Mouse (Mus musculus) intestine, embryonic 16.5 days (tissue): ENCODE results near the gene Tango6. TPM values are rescaled to one million over a fixed set of nuclear protein-coding genes. Genes with fewer than 3 reads are reported as not detected.

ENCODE experiments used
- ATAC-seq: fragments of 200-750 bp; cut with Nextera tagmentation; 2 replicates; pipeline ENCODE4 v1.8.0; 2017; ENCODE audit warnings: moderate TSS enrichment, moderate library complexity
- H3K27ac ChIP-seq: fragments of 300-500 bp; sonication (generic); 2 replicates; pipeline ENCODE4 v1.5.1; 2014; ENCODE audit warnings: mild to moderate bottlenecking, low read length
- H3K27me3 ChIP-seq: fragments of 300-500 bp; sonication (generic); replicated peaks from 2 replicates; pipeline ENCODE4 v1.6.1; 2014; ENCODE audit warnings: low read length, control low read depth, mixed read lengths; ENCODE audit not compliant: control insufficient read depth, insufficient read depth
- H3K36me3 ChIP-seq: fragments of 300-500 bp; sonication (generic); 2 replicates; pipeline ENCODE4 v1.6.1; 2014; ENCODE audit warnings: low read length, control low read depth; ENCODE audit not compliant: control insufficient read depth, insufficient read depth
- H3K4me1 ChIP-seq: fragments of 300-500 bp; sonication (generic); 2 replicates; pipeline ENCODE4 v1.6.1; 2014; ENCODE audit warnings: low read length, control low read depth, mixed read lengths; ENCODE audit not compliant: control insufficient read depth, insufficient read depth
- H3K4me2 ChIP-seq: fragments of 300-500 bp; sonication (generic); 2 replicates; pipeline ENCODE4 v1.6.1; 2014; ENCODE audit warnings: low read depth, low read length, control low read depth
- H3K4me3 ChIP-seq: fragments of 300-500 bp; sonication (generic); 2 replicates; pipeline ENCODE4 v1.5.1; 2014; ENCODE audit warnings: mild to moderate bottlenecking, low read length
- H3K9ac ChIP-seq: fragments of 300-500 bp; sonication (generic); 2 replicates; pipeline ENCODE4 v1.6.1; 2014; ENCODE audit warnings: low read depth, low read length
- H3K9me3 ChIP-seq: fragments of 300-500 bp; sonication (generic); 2 replicates; pipeline ENCODE4 v1.6.1; 2016; ENCODE audit warnings: low read length, control low read depth; ENCODE audit not compliant: control insufficient read depth
- WGBS: fragments of 180-500 bp; shearing (Covaris S2); extraction: QIAGEN DNeasy Blood & Tissue Kit; methylation state at CpG from one replicate; pipeline ENCODE4 v1.1.7; 2014; 5-methylcytosine and 5-hydroxymethylcytosine counted together
- polyA plus RNA-seq: library from polyadenylated mRNA; unstranded; fragments of >200 nt; fragmentation: Nextera tagmentation; extraction: Ambion mirVana; gene quantifications from 2 replicates; pipeline ENCODE4 v1.2.1, GENCODE M21; 2015

Tango6 gene
- polyA plus RNA-seq, 1 experiment from 2014 or later = 7.4 TPM

DNA sequence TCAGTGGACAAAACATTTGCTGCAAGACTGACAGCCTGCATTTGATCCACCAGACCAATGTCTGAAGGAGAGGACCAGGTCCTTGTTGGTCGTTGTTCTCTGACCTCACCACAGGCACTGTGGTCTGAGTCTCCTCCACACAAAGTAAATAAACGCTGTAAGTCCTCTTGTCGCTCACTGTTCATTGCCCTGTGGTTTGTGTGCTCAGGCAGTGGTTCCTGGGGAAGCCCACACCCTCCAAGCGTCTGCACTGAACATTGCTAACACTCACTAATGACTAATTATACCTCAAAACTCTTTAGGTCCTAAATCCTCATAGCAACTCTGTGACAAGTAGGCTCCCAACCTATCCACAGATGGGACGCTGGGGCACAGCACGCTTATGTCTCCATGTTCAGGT, 153.7 kb downstream of the Tango6 start:
- Histone ChIP-seq H3K4me3 (no peak overlapping the region), H3K36me3 (no peaks in the 10 kb centered on the region), H3K9ac (no peak overlapping the region), H3K4me1 (peaks cover 10% of the 10 kb centered on the region; the same call in 1 of the 2 replicates), H3K27ac (no peak overlapping the region), H3K27me3 (no peaks in the 10 kb centered on the region), H3K4me2 (no peak overlapping the region), H3K9me3 (no peaks in the 10 kb centered on the region)
- 52% methylated on average over 6 of the region's 6 CpGs for WGBS
- ATAC-seq = no peak

DNA sequence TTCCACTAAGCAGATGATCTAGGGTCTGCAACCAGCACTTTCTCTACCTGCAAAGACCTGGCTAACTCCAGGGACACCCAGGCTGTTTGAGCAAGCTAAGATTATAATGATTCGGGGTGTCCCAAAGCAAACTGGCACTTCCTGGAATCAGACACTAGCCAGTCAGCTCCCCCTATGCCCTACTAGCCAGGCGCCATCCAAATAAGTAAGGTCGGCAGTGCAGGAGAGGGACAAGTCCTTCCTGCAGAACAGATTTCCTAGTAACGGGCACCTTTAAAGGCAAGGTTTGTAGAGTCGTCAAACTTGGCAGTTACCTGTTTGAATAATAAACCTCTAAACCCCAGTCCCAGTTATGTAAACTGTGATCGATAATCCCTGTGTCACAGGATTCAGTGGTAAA, 155.9 kb downstream of the Tango6 start:
- 44% methylated on average over 6 of the region's 6 CpGs for WGBS
- H3K4me2 ChIP-seq = no peak overlapping the region
- ATAC-seq = no peak

DNA sequence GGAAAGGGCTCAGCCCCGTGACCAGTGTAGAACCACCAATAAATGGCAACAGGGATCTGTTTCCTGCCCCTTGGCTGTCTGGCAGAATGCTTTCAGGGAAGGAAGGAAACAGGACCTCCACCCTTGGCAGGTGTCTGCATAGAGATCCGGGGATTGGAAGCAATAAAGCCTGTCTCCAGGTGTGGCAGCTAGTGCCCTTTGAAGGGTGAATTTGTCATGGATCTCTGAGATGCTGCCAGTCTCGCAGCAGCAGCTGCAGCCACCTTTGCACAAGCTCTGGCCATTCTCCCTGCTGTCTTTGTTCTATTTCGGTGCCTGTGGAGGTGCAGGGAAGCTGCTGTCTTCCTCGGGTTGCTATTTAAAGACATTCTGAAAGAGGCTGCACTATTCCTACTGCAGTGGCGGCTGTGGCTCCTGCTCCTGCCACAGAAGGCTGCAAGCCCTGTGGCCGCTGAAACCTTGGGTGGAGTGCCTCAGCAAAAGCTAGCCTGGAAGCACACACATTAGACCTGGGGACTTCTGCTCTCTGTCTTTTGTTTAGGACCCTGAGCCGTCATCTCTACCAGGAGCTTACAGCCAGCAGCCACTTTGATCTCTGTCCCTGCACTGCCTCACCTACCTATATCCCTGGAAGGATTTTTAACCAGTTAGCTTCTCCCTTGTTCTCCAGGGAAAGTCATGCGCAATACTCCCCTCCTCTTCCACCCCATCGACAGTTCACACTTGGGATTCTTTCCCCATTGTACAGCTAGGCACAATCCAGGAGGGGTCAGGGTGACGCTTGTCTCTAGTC, 156.5 kb downstream of the Tango6 start:
- ATAC-seq = peak; percentile 63
- Histone ChIP-seq H3K4me3 (no peak overlapping the region), H3K4me1 (peaks cover 10% of the 10 kb centered on the region; the same call in 1 of the 2 replicates), H3K9me3 (no peaks in the 10 kb centered on the region), H3K27ac (no peak overlapping the region), H3K9ac (0 out of 2 replicates have a peak overlapping the region, but pooled peaks have one; percentile 35), H3K4me2 (no peak overlapping the region), H3K27me3 (no peaks in the 10 kb centered on the region), H3K36me3 (no peaks in the 10 kb centered on the region)
- WGBS = 42% methylated on average over 11 of the region's 11 CpGs

More for the DNA sequence above, 155.9 kb downstream of the Tango6 start:
- Histone ChIP-seq H3K9ac (no peak overlapping the region), H3K27ac (no peak overlapping the region), H3K4me3 (no peak overlapping the region), H3K4me1 (peaks cover 10% of the 10 kb centered on the region; the same call in 1 of the 2 replicates), H3K36me3 (no peaks in the 10 kb centered on the region), H3K9me3 (no peaks in the 10 kb centered on the region), H3K27me3 (no peaks in the 10 kb centered on the region)

DNA sequence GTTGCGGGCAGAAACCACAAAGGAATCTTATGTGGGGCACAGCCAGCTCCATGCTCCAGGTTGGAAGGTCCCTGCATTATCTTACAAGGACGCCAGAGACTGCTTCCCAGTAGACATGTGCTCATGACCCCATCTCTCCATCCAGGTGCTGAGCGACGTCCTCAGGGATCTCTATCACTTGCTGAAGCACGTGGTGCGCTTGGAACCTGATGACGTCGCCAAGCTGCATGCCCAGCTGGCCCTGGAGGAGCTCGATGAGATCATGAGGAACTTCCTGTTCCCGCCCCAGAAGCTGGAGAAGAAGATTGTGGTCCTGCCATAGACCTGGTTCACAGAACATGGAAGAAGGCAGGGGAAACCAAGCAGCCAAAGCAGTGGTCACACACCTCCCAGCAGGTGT, 167.2 kb downstream of the Tango6 start:
- no peak overlapping the region for H3K4me2 ChIP-seq
- H3K4me3 ChIP-seq = no peak overlapping the region
- 85% methylated on average over 10 of the region's 10 CpGs for WGBS
- ATAC-seq = no peak
- H3K36me3 ChIP-seq = no peaks in the 10 kb centered on the region
- H3K27me3 ChIP-seq = no peaks in the 10 kb centered on the region
- H3K9me3 ChIP-seq = no peaks in the 10 kb centered on the region
- H3K9ac ChIP-seq = no peak overlapping the region
- no peak overlapping the region for H3K27ac ChIP-seq
- H3K4me1 ChIP-seq = no peaks in the 10 kb centered on the region

DNA sequence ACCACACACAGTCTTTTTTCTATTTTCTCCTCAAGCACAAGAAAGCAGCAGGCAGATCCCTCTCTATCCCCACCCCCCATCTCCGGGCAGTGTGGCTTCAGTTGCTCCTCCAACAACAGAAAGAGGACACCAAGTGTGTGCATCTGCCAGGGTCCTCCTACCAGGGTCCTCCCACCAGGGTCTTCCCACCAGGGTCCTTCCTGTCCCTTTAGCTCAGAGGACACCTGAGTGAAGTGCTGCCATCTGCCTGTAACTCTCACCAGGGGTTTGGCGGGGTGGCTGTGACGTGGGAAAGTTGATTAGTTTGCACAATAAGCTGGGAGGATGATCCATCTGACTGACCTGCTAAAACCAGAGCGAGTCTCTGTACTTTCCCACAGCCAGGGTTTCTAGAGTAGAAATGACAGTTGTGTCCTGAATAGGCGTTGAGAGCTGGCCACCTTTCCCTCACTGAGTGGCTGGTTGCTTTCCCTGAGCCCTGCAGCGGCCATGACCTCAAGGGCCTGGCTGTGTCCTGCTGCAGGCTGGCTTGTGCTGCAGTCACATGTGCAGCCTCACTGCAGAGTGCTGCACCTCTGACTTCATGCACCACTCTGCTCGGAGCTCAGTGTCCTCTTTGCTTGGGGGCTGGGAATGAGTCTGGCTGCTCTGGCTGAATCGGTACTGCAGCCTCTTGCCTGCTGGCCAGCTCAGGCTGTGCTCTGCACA, 171.8 kb downstream of the Tango6 start:
- H3K9ac ChIP-seq = no peak overlapping the region
- H3K27me3 ChIP-seq = no peaks in the 10 kb centered on the region
- H3K9me3 ChIP-seq = no peaks in the 10 kb centered on the region
- 43% methylated on average over 8 of the region's 8 CpGs for WGBS
- no peak overlapping the region for H3K4me2 ChIP-seq
- no peak overlapping the region for H3K4me3 ChIP-seq
- no peak for ATAC-seq
- no peaks in the 10 kb centered on the region for H3K36me3 ChIP-seq
- no peaks in the 10 kb centered on the region for H3K4me1 ChIP-seq
- no peak overlapping the region for H3K27ac ChIP-seq

DNA sequence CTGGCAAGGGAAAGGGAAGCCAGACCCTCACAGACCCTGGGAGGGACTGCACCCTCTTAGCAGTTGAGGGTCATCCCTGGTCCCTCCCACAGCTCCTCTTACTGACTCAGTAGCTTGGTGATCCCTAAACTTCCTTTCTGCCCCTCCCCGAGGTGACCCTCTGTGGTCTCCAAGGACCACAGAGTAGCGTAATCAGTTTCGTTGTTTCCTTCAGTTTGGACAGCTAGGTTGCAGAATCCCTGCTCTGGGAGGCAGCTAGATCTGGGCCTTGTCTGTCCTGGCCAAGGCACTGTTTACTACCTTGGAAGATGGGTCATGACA, 172.3 kb downstream of the Tango6 start:
- Histone ChIP-seq H3K27ac (no peak overlapping the region), H3K4me3 (no peak overlapping the region), H3K36me3 (no peaks in the 10 kb centered on the region), H3K9ac (no peak overlapping the region), H3K4me1 (no peaks in the 10 kb centered on the region), H3K27me3 (no peaks in the 10 kb centered on the region), H3K4me2 (no peak overlapping the region), H3K9me3 (no peaks in the 10 kb centered on the region)
- no peak for ATAC-seq
- 57% methylated on average over 3 of the region's 3 CpGs for WGBS

DNA sequence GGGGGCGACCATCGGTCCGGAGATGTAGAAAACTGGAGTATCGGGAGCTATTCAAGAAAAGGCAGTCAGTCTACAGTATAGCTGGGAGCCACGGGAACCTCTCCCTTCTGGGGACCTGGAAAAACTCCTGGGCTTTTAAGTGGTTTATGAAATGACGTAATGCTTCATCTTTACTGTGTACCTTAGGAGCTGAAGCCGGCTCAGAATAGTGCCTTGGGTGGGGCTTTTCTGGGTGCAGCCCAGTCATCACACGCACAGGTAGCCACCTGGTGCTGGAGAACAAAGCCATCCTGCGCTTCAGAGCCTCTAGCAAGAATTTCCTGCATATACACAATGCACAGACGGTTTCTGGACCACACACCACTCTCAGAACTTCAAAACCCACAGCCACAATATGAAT, 180.0 kb downstream of the Tango6 start:
- no peak overlapping the region for H3K4me3 ChIP-seq
- H3K27me3 ChIP-seq = no peaks in the 10 kb centered on the region
- no peaks in the 10 kb centered on the region for H3K36me3 ChIP-seq
- no peaks in the 10 kb centered on the region for H3K9me3 ChIP-seq
- no peaks in the 10 kb centered on the region for H3K4me1 ChIP-seq
- H3K9ac ChIP-seq = no peak overlapping the region
- H3K27ac ChIP-seq = no peak overlapping the region
- ATAC-seq = peak; percentile 55
- 71% methylated on average over 10 of the region's 10 CpGs for WGBS
- H3K4me2 ChIP-seq = no peak overlapping the region

DNA sequence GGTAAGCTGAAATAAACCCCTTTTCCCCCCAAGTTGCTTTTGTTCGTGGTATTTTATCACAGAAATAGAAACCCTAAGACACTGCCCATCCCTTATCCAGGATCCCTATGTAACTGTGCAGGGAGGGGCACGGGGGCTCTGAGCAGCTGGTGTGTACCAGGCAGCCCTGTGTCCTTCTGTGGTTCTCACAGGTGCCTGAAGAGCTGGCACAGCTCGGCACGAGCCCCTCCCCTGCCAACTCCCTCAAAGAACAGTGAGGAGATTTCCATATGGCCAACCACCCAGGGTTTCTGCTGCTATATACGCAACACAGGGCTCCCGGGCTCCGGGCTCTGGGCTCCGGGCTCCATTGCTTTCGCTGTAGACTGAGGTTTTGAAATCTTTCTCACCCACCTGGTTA, 182.5 kb downstream of the Tango6 start:
- Histone ChIP-seq H3K9ac (no peak overlapping the region), H3K27ac (no peak overlapping the region), H3K4me2 (no peak overlapping the region), H3K36me3 (no peaks in the 10 kb centered on the region), H3K9me3 (no peaks in the 10 kb centered on the region), H3K4me1 (peaks cover 8% of the 10 kb centered on the region; the same call in 1 of the 2 replicates), H3K4me3 (no peak overlapping the region), H3K27me3 (no peaks in the 10 kb centered on the region; the same call in 1 of the 2 replicates)
- ATAC-seq = no peak
- WGBS = 81% methylated on average over 9 of the region's 9 CpGs

DNA sequence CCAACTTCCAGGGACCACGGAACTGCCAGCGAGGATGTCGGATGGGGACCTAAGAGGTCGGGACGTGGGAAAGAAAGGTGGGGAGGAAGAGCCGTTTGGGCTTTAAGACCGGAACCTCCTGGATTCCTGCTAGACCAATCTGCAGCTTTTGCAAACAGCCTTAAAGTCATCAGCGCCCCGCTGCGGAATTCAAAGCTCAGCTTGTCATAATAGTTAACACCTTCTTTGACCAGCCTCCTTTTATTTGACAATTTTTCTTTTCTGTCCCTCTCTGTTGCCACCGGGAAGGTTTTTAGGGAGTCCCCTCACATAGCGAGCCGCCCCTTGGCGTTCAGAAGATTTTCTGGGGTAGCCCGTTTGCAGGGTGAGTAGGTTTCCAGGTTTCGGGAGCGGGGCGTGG, 187.2 kb downstream of the Tango6 start, which contains the start of gene Has3:
TSS of gene Has3 (plus strand) at position 192 of the 400 bp plus-strand sequence.
- H3K27me3 ChIP-seq = peaks cover 15% of the 10 kb centered on the region
- H3K4me3 ChIP-seq = peak within 1 kb of the TSS; percentile 63
- no peak for ATAC-seq
- H3K4me1 ChIP-seq = peaks cover 32% of the 10 kb centered on the region
- WGBS = 2% methylated on average over 18 of the region's 18 CpGs
- H3K9me3 ChIP-seq = no peaks in the 10 kb centered on the region
- H3K27ac ChIP-seq = no peak within 1 kb of the TSS
- no peaks in the 10 kb centered on the region for H3K36me3 ChIP-seq
- peak within 1 kb of the TSS; percentile 66 for H3K9ac ChIP-seq
- H3K4me2 ChIP-seq = peak within 1 kb of the TSS; percentile 96
